8 mouse cellular contexts compared by ENCODE assay signal in the genomic region with DNA sequence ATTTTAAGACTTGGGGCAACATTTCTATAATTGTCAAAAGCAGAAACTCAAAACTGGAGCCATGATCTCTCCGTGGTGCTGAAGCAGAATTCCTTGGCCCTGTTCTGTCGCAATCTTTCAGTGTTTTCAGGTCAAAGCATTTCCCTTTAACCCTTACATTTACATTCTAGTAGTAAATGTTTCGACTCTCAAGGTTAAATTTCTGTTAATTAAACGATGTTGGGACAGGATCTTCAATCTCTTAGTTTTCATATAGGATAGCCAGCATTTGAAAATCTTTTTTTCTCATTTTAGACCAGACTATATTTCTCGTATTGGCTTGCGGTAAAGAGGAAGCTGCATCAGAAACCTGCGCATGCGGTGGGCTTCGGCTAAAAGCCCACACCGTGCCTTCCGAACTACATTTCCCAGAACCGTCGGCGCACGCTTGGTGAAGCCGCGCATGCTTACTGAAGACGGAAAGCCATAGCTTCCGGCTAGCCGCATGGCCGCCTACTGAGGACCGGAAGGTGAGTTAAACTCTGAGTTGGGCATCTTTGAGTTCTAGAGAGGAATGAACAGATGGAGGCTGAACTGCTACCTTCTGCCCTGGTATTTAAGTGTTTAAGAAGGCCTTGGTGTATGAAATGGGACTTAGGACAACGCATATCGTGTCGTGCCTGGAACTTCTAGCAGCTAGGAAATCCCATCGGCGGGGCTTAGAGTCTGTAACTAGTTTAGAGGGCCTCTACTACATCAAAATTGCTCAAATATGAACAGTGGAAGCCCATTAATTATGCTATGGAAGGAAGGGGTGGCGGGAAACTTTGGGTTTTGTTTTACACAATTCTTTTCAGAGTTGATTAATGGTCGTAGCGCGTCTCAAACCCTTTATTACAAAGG. TPM values are rescaled to one million over a fixed set of nuclear protein-coding genes. Genes with fewer than 3 reads are reported as not detected.
A peak's percentile ranks its signal among the peaks of the same experiment; 100 is the strongest.
DNase-seq lines count a peak whose midpoint lies in the region; ATAC-seq and TF ChIP-seq lines count a peak whose summit lies in the region.

No protein-coding gene starts in this region.

- ATAC-seq in CD4-positive, CD25-positive, alpha-beta regulatory T cell, adult 4 months: peak; percentile 95
- ATAC-seq in heart, embryonic 13.5 days (ENCODE audit: extremely low read depth, insufficient number of reproducible peaks, low FRiP score, low TSS enrichment): peak; percentile 41; the same call in 1 of the 2 replicates
- ATAC-seq in kidney, postnatal 0 days (replicated peaks; ENCODE audit: low FRiP score, low read depth): peak; percentile 86
- peak; percentile 95 for ATAC-seq in monocyte, adult 5-6 weeks (replicated peaks; ENCODE audit: insufficient number of reproducible peaks, low FRiP score, low TSS enrichment, poor library complexity, severe bottlenecking)

- DNase-seq in brain, embryonic 18.5 days (ENCODE audit: low read depth, low spot score): peak; percentile 84
- DNase-seq in kidney, postnatal 0 days (ENCODE audit: low spot score): peak; percentile 95
- peak; percentile 73 for DNase-seq in liver, adult 2 months (ENCODE audit: extremely low read depth, low read depth, low spot score)
- peak; percentile 77 to 78 for DNase-seq in spleen, postnatal 36 days (ENCODE audit: low spot score in 2 of 2)

- H3K9ac ChIP-seq in heart, embryonic 13.5 days: peak overlapping the region; percentile 83
- H3K9ac ChIP-seq in kidney, postnatal 0 days (ENCODE audit: low read depth, low read length): peak overlapping the region; percentile 51
- peak overlapping the region; percentile 71 for H3K9ac ChIP-seq in liver, adult 2 months (ENCODE audit: low read depth, low read length)

- no peak for TF ChIP-seq CTCF in kidney, postnatal 0 days (IDR thresholded peaks at IDR 0.05; ENCODE audit: low read depth)
- TF ChIP-seq CTCF in liver, adult 2 months (IDR thresholded peaks at IDR 0.05; ENCODE audit: low read depth, low read length): no peak

- H3K27me3 ChIP-seq in erythroblast, embryonic 14.5 days (ENCODE audit: control insufficient read depth): peaks cover 46% of the 10 kb centered on the region
- peaks cover 29% of the 10 kb centered on the region for H3K27me3 ChIP-seq in heart, embryonic 13.5 days (replicated peaks)
- H3K27me3 ChIP-seq in kidney, postnatal 0 days (ENCODE audit: insufficient read depth, low read length): 0 out of 2 replicates have a peak, but pooled peaks cover 5% of the 10 kb centered on the region
- H3K27me3 ChIP-seq in liver, adult 2 months (ENCODE audit: control insufficient read depth, insufficient read depth, low read length): peaks cover 5% of the 10 kb centered on the region

- TF ChIP-seq POLR2A in liver, adult 2 months (IDR thresholded peaks at IDR 0.05; ENCODE audit: extremely low read depth, insufficient read depth, low read length): peak; percentile 53

- peaks cover 7% of the 10 kb centered on the region; the same call in 1 of the 2 replicates for H3K9me3 ChIP-seq in erythroblast, embryonic 14.5 days (ENCODE audit: control insufficient read depth, low read length)
- H3K9me3 ChIP-seq in heart, embryonic 13.5 days: no peaks in the 10 kb centered on the region
- H3K9me3 ChIP-seq in kidney, postnatal 0 days (replicated peaks; ENCODE audit: low read length): no peaks in the 10 kb centered on the region

- H3K4me2 ChIP-seq in heart, embryonic 13.5 days: peak overlapping the region; percentile 99
- H3K4me2 ChIP-seq in kidney, postnatal 0 days (ENCODE audit: low read length): peak overlapping the region; percentile 87

- H3K36me3 ChIP-seq in erythroblast, embryonic 14.5 days (ENCODE audit: control insufficient read depth): peaks cover 40% of the 10 kb centered on the region
- H3K36me3 ChIP-seq in heart, embryonic 13.5 days: peaks cover 22% of the 10 kb centered on the region
- peaks cover 6% of the 10 kb centered on the region; the same call in 1 of the 2 replicates for H3K36me3 ChIP-seq in kidney, postnatal 0 days (ENCODE audit: insufficient read depth, low read length)
- H3K36me3 ChIP-seq in liver, adult 2 months (ENCODE audit: control insufficient read depth, insufficient read depth, low read length): 0 out of 2 replicates have a peak, but pooled peaks cover 2% of the 10 kb centered on the region

- no peaks in the 10 kb centered on the region; the same call in 1 of the 2 replicates for H3K79me2 ChIP-seq in liver, adult 2 months (ENCODE audit: control insufficient read depth, insufficient read depth, low read length)

- peak overlapping the region; percentile 63 for H3K27ac ChIP-seq in heart, embryonic 13.5 days (replicated peaks)
- peak overlapping the region; percentile 25; the same call in 1 of the 2 replicates for H3K27ac ChIP-seq in kidney, postnatal 0 days
- no peak overlapping the region for H3K27ac ChIP-seq in liver, adult 2 months (replicated peaks; ENCODE audit: insufficient read depth, low read depth, low read length)

- 2% methylated on average over 31 of the region's 31 CpGs for WGBS in heart, embryonic 13.5 days
- 1% methylated on average over 31 of the region's 31 CpGs for WGBS in kidney, postnatal 0 days
- WGBS in liver, adult 2 months: 1% methylated on average over 31 of the region's 31 CpGs

- peaks cover 27% of the 10 kb centered on the region for H3K4me1 ChIP-seq in erythroblast, embryonic 14.5 days (ENCODE audit: control insufficient read depth)
- peaks cover 26% of the 10 kb centered on the region for H3K4me1 ChIP-seq in heart, embryonic 13.5 days
- peaks cover 12% of the 10 kb centered on the region for H3K4me1 ChIP-seq in kidney, postnatal 0 days (replicated peaks; ENCODE audit: insufficient read depth, low read length)
- H3K4me1 ChIP-seq in liver, adult 2 months (ENCODE audit: control insufficient read depth, insufficient read depth, low read length): peaks cover 3% of the 10 kb centered on the region

- peak overlapping the region; percentile 81 for H3K4me3 ChIP-seq in erythroblast, embryonic 14.5 days (replicated peaks)
- H3K4me3 ChIP-seq in heart, embryonic 13.5 days: peak overlapping the region; percentile 73
- peak overlapping the region; percentile 60 for H3K4me3 ChIP-seq in kidney, postnatal 0 days (replicated peaks; ENCODE audit: low read depth, low read length)
- peak overlapping the region; percentile 88 for H3K4me3 ChIP-seq in liver, adult 2 months (ENCODE audit: insufficient read depth, low read depth, low read length)

RNA-seq across cellular contexts. Expression of a gene that starts 0.9 kb away (rescaled TPM):
- polyA plus RNA-seq in CD4-positive, CD25-positive, alpha-beta regulatory T cell, adult 4 months (2017; shearing (Covaris generic)): 10 to 100 TPM; 24.2 to 27.3 TPM
- 0.04 and 0.07 TPM in 2 replicates for polyA plus RNA-seq in erythroblast, embryonic 14.5 days (2012)
- 12.0 and 13.6 TPM in 2 replicates for polyA plus RNA-seq in heart, embryonic 13.5 days (2015; fragmentation: Nextera tagmentation; extraction: Ambion mirVana)
- 20.0 and 20.2 TPM in 2 replicates for polyA plus RNA-seq in kidney, postnatal 0 days (2015; fragmentation: Nextera tagmentation; extraction: Ambion mirVana)
- total RNA-seq in liver, adult 2 months (2014; rRNA removed): 5.3 and 6.0 TPM in 2 replicates
- polyA plus RNA-seq in liver, adult 2 months (2012; rRNA removed): 0.96 and 1.3 TPM in 2 replicates
- total RNA-seq in monocyte, adult 5-6 weeks (2017): 17.2 to 30.8 TPM (median 30.7 TPM) in 3 replicates

RNA-seq across cellular contexts. Expression of a gene that starts 0.9 kb away (rescaled TPM):
- polyA plus RNA-seq in CD4-positive, CD25-positive, alpha-beta regulatory T cell, adult 4 months (2017; shearing (Covaris generic)): under 1 TPM; 0.05 to 0.11 TPM
- polyA plus RNA-seq in erythroblast, embryonic 14.5 days (2012): not detected in 2 replicates
- polyA plus RNA-seq in heart, embryonic 13.5 days (2015; fragmentation: Nextera tagmentation; extraction: Ambion mirVana): 1.4 and 1.5 TPM in 2 replicates
- 0.96 and 0.97 TPM in 2 replicates for polyA plus RNA-seq in kidney, postnatal 0 days (2015; fragmentation: Nextera tagmentation; extraction: Ambion mirVana)
- under 0.01 TPM in 1 of 2 replicates, not detected in the other for total RNA-seq in liver, adult 2 months (2014; rRNA removed)
- 0.01 and 0.05 TPM in 2 replicates for polyA plus RNA-seq in liver, adult 2 months (2012; rRNA removed)
- total RNA-seq in monocyte, adult 5-6 weeks (2017): 0.10 to 0.64 TPM (median 0.57 TPM) in 3 replicates

RNA-seq across cellular contexts. Expression of a gene that starts 10.8 kb away (rescaled TPM):
- not detected for polyA plus RNA-seq in CD4-positive, CD25-positive, alpha-beta regulatory T cell, adult 4 months (2017; shearing (Covaris generic))
- 0.09 TPM in 1 of 2 replicates, not detected in the other for polyA plus RNA-seq in erythroblast, embryonic 14.5 days (2012)
- polyA plus RNA-seq in heart, embryonic 13.5 days (2015; fragmentation: Nextera tagmentation; extraction: Ambion mirVana): 0.20 and 0.39 TPM in 2 replicates
- polyA plus RNA-seq in kidney, postnatal 0 days (2015; fragmentation: Nextera tagmentation; extraction: Ambion mirVana): 0.28 and 0.36 TPM in 2 replicates
- not detected in 2 replicates for total RNA-seq in liver, adult 2 months (2014; rRNA removed)
- 0.06 TPM in 1 of 2 replicates, not detected in the other for polyA plus RNA-seq in liver, adult 2 months (2012; rRNA removed)
- total RNA-seq in monocyte, adult 5-6 weeks (2017): not detected in 3 replicates

RNA-seq across cellular contexts. Expression of a gene that starts 10.9 kb away (rescaled TPM):
- polyA plus RNA-seq in CD4-positive, CD25-positive, alpha-beta regulatory T cell, adult 4 months (2017; shearing (Covaris generic)): 1 to 10 TPM; 4.4 to 7.4 TPM
- 0.71 and 0.72 TPM in 2 replicates for polyA plus RNA-seq in erythroblast, embryonic 14.5 days (2012)
- 11.5 and 13.2 TPM in 2 replicates for polyA plus RNA-seq in heart, embryonic 13.5 days (2015; fragmentation: Nextera tagmentation; extraction: Ambion mirVana)
- polyA plus RNA-seq in kidney, postnatal 0 days (2015; fragmentation: Nextera tagmentation; extraction: Ambion mirVana): 7.6 and 8.1 TPM in 2 replicates
- 1.4 and 1.9 TPM in 2 replicates for total RNA-seq in liver, adult 2 months (2014; rRNA removed)
- 0.36 and 0.50 TPM in 2 replicates for polyA plus RNA-seq in liver, adult 2 months (2012; rRNA removed)
- 8.4 to 10.2 TPM (median 9.8 TPM) in 3 replicates for total RNA-seq in monocyte, adult 5-6 weeks (2017)

RNA-seq across cellular contexts. Expression of a gene that starts 41.2 kb away (rescaled TPM):
- polyA plus RNA-seq in CD4-positive, CD25-positive, alpha-beta regulatory T cell, adult 4 months (2017; shearing (Covaris generic)): not detected
- not detected in 2 replicates for polyA plus RNA-seq in erythroblast, embryonic 14.5 days (2012)
- polyA plus RNA-seq in heart, embryonic 13.5 days (2015; fragmentation: Nextera tagmentation; extraction: Ambion mirVana): not detected in 2 replicates
- polyA plus RNA-seq in kidney, postnatal 0 days (2015; fragmentation: Nextera tagmentation; extraction: Ambion mirVana): not detected in 2 replicates
- total RNA-seq in liver, adult 2 months (2014; rRNA removed): not detected in 2 replicates
- polyA plus RNA-seq in liver, adult 2 months (2012; rRNA removed): not detected in 2 replicates
- not detected in 3 replicates for total RNA-seq in monocyte, adult 5-6 weeks (2017)

Comparison
In these comparisons a context has a peak if more than half of its experiments do, and no peak if none do; other contexts are left out.
1. ATAC-seq: peak in every context shown above with its lines; median percentile 95 in CD4-positive, CD25-positive, alpha-beta regulatory T cell, adult 4 months; 95 in monocyte, adult 5-6 weeks; 86 in kidney, postnatal 0 days; 41 in heart, embryonic 13.5 days.